Mouse (Mus musculus) stomach, embryonic 15.5 days (tissue): ENCODE results near the gene Mreg. TPM values are rescaled to one million over a fixed set of nuclear protein-coding genes. Genes with fewer than 3 reads are reported as not detected.

Source experiments
- polyA plus RNA-seq: library from polyadenylated mRNA; unstranded; fragments of >200 nt; fragmentation: Nextera tagmentation; extraction: Ambion mirVana; gene quantifications from 2 replicates; pipeline ENCODE4 v1.2.1, GENCODE M21; 2015

Gene Mreg
- polyA plus RNA-seq, 1 experiment from 2014 or later, result 9.7 TPM

Other genes starting within 250 kb of the Mreg start
- gene Pecr, start 72.0 kb upstream of the Mreg start, polyA plus RNA-seq, result 47.1 and 57.3 TPM in 2 replicates
- gene Tmem169, start 72.1 kb upstream of the Mreg start, polyA plus RNA-seq, result 3.2 and 3.3 TPM in 2 replicates
- 34.5 and 42.9 TPM in 2 replicates for gene Xrcc5, start 95.1 kb upstream of the Mreg start, polyA plus RNA-seq